Mouse (Mus musculus) cerebellum, adult 11-12 months (tissue): ENCODE results near the gene Tmem150b.
A peak's percentile ranks its signal among the peaks of the same experiment; 100 is the strongest.

Experiments
- DNase-seq: peaks from one replicate; pipeline ENCODE4 v3.0.0; 2022

Tmem150b gene

DNA sequence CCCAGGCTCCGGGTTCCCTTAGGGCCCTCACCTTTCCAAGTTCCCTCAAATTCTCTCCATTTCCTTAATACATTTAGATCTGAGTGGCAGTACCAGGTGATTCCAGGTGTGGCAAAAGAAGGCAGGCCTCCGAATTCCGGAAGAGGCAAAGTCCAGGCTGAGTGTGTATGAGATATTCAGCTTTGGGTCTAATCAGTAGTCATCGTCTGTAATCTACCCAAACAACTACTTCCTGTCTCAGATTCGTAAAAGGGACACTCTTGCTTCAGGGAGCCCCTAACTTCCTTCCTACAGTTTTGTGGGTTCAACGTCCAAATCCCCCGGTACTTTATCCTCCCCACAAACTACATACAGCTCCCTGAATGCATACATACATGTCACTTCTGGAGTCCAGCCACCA lies at the start of gene Tmem150b:
Gene Tmem150b, minus strand, starts transcription at position 81 of the 400 bp plus-strand sequence.
- no peak for DNase-seq

DNA sequence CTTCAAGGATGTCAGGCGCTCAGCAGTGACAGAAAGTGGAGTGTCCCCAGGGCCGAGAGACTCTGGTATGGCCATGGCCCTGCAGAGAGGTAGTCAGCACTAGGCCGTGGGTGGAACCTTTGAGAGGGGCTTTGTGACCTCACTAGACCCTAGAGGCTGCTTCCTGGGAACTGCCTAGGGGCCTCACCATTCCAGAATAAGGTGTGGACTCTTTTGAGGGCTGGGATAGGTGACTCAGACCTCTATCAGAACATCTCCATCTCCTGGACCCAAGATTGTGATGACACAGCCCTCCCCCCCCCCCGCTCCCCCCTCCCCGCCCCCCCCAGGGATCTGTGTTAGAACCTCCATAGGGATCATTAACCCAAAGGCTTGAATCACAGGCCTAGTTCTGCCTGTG lies 46.2 kb upstream of the Tmem150b start, which contains the start of gene Fam71e2:
Gene Fam71e2, minus strand, starts transcription at position 101 of the 400 bp plus-strand sequence.
- DNase-seq = no peak

DNA sequence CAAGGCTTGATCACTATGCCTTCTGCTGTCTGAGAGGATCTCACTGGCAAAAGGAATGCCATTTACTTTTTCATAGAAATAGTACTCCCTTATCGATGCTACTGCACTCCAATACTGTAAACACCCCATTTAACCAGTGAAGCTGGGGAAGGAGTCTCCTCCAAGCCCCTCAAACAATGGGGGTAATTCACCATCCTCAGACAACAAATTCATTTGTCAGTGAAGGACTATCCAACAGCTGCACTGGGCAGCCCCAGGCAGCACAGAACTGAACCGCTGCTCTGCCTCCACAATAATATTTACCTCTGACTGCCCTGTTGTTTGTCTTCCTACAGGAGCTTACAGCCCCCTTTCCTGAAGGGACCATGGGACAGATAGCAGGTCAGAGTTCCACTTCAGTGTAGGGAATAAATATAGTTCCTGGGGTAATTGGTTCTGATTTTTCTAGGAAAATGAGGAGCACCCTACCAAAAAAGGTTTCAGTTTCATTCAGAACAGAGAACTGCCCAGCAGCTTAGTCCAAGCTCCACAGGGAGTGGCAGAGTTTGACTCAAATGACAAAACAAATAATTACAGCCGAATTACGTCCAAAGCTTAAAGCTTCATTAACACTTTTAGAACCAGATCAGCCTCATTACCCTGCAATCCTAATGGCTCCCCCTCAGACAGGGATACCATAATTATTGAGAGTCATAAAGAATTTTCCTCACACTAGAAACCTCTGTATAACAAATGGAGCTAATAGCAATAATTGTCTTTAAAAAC lies 40.1 kb upstream of the Tmem150b start:
- DNase-seq = no peak

DNA sequence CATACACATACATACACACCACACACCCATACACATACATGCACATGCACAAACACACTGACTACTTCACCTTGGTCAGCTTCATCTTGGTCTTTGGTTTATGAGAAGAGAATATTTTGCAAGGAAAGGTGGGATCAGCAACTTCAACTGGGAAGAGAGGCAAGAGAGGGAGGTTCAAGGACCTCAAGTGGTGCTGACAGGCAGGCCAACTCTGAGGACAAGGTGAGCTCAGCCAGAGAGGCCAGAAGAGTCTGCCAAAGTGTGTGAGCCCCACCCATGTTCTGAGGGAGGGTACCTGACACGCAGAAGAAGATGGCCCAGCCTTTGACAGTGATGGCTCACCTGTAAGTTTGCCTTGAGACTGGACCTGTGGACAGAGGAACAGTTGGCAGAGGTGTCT lies 34.6 kb upstream of the Tmem150b start:
- no peak for DNase-seq

DNA sequence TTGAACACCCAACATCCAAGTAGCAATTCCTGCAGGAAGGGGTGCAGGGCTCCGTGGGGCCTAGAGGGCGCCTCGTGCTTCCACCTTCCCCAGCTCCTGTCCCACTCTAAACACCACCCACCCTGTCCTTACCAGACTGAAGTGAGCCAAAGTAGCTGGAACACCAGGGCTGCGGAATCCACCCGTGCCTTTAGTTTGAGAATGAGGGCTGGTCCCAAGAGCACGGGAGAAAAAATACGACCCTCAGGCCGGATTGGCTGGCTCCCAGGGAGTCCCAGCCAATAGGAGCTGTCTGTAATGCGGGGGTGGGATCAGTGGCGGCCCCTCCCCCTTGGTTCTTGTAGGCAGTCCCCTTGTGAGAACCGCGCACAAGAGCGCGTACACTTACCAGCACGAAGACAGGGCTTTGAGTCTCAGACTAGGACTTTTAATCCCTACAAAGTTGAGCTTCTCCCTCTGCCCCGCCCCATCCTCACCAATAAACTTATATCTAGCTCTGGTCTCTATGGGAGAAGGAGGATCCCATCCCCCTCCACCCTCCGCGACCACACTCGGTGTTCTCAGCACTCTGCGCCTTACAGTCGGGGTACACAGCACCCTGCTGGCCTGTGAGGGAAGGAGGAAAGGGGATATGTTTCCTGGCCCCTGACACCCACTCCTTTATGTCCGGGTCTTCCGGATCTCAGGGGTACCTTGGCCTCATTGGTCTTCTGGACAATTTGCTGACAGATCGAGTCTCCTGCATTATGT lies 27.9 kb upstream of the Tmem150b start, which contains the start of gene Cox6b2:
Gene Cox6b2, minus strand, starts transcription at position 274 of the 750 bp plus-strand sequence.
- DNase-seq = no peak

DNA sequence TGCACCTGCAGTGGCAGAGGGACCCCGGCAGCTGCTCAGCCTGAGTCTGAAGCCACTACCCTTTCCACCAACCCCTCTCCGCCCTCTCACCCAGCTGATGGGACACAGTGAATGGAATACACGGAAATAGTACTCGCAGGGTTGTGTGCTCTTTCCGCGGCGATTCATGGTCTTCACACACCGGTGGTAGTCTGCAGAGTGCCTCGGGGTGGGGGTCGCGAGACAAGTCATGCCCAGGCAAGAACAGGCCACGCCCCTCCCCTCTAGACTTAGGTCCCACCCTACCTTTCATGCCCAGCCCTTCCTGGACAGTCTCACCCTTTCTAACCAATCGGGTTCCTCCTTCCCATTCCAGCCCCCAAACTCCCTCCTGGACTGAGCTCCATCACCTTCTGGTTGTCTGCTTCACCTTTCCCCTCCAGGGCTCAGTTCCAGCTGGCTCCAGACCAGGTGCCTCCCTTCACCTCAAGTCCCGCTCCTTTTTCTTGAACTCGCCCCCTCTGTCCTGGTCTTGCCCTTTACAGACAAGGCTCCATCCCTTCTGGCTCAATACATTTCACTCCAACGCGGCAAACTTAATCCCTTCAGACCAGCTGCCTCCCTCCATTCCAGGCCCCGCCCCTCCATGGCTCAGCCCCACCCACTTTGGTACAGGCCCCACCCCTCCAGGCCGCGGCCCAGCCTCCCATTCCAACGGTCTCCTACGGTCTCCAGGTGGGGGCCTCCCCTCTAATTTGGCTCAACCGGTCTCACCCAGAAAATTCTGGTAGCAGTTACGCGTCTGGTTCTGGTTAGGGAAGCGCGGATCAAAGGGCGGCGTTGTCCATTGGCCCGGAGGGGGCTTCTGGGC lies 27.1 kb upstream of the Tmem150b start:
- DNase-seq = no peak

DNA sequence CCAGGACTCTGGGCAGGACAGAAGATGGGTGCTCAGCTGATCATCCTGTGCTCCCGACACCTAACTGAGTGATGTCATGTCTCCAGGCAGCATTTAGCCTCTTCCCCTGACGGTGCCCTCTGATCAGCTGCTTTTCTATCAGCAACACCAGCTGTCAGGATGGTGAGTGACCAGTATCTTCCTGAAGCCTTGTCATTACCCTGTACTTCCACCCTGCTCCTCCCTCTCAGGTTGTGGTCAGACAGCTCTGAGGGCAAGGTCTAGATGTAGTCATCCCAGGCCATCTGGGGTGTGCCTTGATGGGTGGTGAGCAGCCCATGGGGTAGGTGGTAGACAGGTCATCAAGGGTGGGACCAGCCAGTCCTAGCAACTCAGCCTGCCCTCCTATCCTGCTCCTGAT lies 24.1 kb upstream of the Tmem150b start:
- DNase-seq = no peak

DNA sequence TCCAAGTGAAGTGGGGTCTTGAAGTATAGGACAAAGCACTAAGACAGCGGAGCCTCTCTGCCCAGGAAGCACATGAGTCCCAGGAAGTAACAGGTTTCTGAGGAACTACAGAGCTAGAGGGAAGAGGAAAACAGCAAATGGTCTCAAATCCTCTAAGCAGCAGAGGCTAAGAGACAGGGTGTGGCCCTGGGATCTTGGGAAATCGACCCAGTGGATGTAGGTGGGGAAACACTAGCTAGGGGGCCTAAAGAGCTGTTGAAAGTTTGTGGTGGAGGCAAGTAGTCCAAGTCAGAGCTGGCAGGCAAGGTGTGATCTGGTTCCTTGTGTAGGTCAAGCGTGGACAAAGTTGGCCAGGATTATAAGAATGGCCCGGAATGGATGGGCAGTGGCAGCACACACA lies 23.3 kb upstream of the Tmem150b start:
- no peak for DNase-seq

DNA sequence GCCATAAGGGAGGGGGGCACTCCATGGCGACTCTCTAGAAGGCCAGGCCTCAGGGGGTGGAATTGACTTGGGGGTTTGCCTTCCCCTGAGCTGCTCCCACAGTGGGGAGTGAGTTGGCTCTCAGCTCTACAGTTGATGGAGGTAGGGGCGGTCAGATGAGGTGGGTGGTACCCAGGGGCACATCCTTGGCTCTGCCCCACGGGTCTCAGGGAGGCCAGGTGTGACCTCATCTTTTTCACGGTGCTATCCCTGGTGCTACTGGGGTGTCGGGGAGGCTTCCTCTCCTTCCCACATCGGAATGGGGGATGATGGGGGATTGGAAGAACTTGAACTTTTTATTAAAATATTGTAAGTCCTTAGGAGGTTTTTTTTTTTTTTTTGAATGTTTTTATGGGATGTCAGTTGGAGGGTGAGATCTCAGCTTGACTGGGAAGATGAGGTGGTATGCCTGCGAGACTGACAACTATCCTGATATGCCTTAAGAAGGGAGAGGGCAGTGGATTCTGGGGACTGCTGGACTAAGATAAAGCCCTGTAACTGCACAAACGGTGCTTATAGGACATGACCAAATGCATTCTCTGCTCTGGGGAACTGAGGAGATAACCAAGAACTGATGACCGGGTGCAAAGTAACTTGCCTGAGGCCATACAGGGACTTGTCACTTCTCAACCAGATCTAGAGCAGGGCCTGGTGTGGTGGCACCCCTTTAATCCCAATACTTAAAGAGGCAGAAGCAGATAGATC lies 22.3 kb upstream of the Tmem150b start:
- no peak for DNase-seq

DNA sequence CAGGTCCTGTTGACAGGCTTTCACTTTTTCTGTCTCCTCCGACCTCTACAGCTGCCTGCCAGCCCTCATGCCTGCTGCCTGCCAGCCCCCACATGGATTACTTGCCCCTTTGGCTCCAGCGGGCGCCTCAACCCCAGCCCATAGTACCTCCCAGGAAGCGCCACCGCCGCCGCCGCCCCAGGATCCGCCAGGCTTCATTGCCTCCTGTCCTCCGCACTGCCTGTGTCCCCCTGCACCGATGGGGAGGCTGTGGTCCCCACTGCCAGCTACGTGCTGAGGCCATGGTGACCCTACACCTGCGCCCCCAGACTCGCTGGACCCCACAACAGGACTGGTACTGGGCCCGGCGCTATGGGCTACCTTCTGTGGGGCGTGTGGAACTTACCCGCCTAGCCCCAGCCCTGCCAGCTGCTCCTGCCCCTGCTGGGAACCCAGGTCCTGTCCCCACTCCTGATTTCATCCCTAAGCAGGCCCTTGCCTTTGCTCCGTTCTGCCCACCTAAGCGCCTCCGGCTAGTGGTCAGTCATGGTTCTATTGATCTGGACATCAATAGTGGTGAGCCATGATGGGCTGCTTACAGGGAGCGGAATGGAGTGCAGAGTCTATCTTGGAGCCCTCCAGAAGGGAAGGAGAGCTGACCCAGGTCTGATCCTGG lies 21.4 kb upstream of the Tmem150b start:
- DNase-seq = no peak

DNA sequence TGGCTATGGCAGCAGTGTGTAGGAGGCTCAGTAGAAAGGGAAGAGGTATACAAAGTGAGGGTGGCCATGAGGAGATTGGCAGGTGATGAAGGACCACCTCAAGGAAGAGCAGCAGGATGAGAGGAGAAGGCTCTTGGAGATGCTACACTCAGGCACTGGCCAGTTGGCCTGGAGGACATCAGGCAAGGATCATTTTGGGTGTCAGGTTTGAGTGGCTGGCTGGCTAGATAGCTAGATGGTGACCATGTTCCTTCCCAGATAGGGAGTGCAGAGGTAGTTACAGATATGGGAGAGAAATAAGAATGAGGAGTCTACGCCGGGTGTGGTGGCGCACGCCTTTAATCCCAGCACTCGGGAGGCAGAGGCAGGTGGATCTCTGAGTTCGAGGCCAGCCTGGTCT lies 19.8 kb upstream of the Tmem150b start:
- DNase-seq = no peak

DNA sequence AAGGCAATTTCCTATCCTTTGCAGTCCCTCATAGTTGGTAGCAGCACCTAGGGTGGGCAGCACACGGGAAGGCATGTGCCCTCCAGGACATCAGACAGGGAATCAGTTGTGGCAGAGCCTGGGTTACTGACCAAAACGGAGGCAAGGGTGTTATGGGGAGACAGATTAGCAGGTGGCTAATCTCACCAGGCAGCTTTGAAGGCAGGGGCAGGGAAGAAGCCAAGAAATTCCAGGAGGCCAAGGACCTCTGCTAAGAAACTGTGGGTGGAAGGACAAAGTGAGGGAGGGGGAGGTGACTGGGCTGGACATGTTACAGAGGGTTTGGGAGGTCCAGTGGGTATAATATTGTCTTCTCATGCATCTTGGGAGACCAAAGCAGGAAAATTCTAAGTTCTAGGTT lies 18.3 kb upstream of the Tmem150b start:
- DNase-seq = no peak

DNA sequence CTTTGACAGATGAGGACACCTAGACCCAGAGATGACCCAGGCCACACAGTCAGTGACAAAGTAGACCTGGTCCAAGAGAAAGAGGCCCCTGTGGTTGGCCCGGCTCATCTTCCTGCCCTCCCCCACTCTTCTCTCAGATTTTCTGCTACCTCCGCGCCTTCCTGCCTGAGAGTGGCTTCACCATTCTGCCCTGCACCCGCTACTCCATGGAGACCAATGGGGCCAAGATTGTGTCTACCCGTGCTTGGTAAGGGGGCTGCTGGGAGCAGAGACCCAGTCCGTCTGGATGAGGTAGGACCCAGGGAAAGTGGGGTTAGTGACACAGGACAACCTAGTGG lies 17.4 kb upstream of the Tmem150b start:
- no peak for DNase-seq

DNA sequence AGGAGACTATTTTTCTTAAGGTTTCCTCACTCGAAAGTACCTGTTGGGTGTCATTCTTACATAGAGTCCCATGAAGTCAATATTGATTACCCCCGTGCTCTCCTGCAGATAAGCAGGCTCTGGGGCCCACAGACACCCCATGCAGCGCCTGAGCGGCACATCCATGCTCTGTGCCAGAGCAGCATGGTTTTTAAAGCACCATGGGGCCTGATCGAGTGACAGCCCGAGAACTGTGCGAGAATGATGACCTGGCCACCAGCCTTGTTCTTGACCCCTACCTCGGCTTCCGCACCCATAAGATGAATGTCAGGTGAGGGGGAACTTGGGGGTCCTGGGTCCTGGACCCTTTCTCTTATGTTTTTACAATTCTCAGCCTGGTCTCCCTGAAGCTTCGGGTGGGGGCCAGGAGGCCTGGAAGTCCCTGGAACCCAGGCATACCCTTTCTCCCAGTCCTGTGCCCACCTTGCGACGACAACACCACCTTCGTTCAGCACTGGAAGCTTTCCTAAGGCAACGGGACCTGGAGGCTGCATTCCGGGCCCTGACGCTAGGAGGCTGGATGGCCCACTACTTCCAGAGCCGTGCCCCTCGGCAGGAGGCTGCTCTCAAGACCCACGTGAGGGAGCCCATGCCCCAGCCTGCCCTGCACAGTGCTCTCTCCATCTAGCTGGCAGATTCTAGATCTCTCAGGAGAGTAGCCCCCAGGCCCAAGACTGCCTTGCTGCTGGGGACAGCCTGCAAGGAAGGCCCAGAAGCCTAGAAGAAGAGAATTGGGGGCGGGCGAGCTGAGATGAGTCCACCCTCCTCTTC lies 16.8 kb upstream of the Tmem150b start:
- peak; percentile 59 for DNase-seq

DNA sequence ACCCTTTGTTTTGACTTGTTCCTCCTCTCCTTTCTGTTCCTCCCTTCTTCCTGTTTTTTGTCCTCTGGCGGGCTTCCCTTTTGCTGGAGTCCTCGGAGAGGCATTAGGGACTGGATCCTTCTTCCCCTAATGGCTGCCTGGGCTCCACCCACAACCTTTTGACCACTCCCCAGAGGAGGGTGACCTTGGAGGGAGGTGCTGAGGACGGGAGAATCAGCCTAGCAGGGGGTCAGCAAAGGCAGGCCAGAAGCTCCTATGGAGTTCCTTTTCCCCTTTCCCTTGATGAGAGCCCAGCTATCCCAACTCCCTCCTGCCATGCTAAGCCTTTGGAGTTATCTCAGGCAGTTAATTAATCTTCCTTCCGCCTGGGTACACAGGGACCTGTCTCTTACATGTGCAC lies 16.1 kb upstream of the Tmem150b start:
- DNase-seq = peak; percentile 87

DNA sequence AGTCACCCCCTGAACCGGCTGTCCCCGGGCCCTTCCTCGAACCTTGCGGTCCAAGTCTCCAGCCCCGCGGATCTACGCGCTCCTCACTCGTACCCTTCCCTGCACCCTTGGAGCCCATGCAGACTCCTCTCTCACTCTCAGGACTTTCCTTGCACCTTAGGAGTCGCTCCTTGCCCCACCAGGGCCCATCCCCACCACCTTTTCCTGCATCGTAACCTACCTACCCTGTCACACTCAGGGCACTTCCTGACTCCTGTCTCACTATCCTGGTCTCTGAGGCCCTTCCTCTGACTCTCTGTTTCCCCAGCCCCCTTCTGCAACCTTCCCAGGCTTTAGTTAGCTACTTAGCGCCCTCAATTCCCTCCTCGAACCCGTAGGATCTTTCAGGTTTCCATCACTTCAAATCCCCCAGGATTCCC lies 15.3 kb upstream of the Tmem150b start:
- no peak for DNase-seq

DNA sequence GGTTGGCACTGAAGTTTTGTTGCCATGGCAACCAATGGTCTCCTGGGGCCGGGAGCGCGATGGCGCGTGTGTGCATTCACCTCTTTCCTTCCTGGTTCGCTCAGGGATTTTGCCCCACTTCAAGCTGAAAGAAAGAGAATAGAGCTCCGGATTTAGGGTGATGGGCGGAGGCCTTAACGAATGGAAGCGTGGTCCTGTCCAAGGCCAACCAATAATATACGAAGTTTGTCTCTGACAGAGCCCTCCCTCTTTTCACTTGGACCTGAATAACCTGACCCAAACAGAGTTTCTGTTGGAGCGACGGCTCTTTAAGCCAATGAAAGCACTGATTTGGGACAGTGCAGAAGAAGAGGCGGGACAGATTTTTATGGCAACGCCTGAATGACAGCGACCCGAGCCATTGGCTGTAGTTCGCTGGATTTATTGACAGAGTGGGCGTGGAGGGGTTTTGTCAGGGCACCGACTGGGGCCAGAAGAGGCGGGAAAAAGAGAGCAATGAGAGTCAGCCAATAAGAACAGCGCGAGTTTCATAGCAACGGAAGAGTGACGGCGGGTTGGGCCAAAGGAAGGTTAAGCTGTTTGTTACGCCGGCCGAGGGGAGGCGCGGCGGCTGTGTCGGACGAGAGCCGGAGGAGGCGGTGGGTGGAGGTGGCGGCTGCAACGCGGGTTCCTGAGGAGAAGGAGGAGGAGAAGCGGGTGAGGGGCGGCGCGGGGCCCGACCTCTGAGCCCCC lies 14.7 kb upstream of the Tmem150b start, which contains the start of gene Kmt5c:
Gene Kmt5c, plus strand, starts transcription at position 572 of the 732 bp plus-strand sequence.
- DNase-seq = peak; percentile 100

DNA sequence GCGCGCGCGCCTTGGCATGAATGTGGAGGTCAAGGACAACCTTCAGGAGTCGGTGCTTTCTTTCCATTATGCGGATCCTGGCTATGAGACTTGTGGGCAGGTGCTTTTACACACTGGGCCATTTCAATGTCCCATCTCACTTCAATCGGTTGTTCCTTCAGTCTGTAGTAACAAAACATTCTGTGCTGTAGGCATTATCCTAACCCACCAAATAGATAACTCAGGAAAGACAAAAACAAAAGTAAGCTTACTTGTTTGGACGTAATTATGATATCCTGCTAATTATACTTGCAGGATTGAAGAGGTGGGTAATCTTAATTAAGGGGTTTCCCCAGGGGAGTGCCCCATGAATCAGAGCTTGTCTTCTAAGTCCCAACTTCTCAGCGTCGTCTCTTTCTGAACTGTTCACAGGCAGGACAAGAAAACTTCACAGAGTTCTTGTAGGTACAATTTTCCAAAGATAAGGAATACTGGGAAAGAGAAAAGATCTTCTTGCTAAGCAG lies 14.0 kb upstream of the Tmem150b start:
- DNase-seq = no peak

DNA sequence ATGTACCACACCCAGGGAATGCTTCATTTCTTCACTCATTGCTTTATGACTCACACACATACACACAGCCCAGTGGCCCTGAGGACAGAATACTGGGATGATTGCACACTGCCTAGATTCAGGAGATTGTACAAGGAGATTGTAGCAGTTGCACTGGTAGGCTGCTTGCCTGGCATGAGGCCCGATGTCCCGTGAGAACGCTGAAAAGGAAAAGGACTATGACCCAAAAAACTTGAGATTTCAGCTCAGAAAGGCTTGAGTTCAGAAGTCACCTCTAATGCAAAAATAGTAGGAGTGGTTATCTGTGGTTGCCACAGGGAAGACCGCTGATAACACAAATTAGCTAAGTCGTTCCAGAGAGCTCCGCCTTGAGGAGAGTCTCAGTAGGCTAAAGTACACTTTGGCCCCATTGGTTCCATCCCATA lies 7.9 kb upstream of the Tmem150b start:
- no peak for DNase-seq

DNA sequence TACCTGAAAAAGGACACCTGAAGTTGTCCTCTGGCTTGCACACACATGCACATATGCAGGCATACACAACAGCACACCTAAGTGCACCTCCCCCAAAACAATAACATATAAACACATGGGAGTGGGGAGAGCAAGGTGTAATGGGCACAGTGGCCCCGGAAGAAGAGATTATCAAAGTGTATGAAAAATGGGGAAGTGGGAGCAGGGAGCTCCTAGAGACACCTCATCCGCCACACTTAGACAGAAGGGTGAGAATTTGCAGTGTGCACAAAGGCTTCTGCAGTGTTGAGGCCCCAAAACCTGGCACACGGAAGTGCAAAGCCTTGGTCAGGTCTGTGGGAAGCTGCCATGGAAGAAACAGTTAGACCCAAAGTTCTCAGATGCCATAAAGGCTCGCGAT lies 6.0 kb upstream of the Tmem150b start:
- DNase-seq = no peak
